Mouse (Mus musculus) heart, embryonic 13.5 days (tissue): ENCODE measurements around the gene Imp4. TPM values are rescaled to one million over a fixed set of nuclear protein-coding genes. Genes with fewer than 3 reads are reported as not detected.
A peak's percentile ranks its signal among the peaks of the same experiment; 100 is the strongest.

Source experiments
- ATAC-seq: fragments of 200-750 bp; cut with Nextera tagmentation; 2 replicates; pipeline ENCODE4 v1.8.0; 2017; ENCODE audit warnings: moderate TSS enrichment; ENCODE audit not compliant: insufficient number of reproducible peaks, low FRiP score, low TSS enrichment; ENCODE audit errors: extremely low read depth
- H3K27ac ChIP-seq: fragments of 300-500 bp; sonication (generic); replicated peaks from 2 replicates; pipeline ENCODE4 v1.5.1; 2015; ENCODE audit warnings: moderate library complexity, mild to moderate bottlenecking, inconsistent platforms
- H3K27me3 ChIP-seq: fragments of 300-500 bp; sonication (generic); replicated peaks from 2 replicates; pipeline ENCODE4 v1.6.1; 2015; ENCODE audit warnings: mild to moderate bottlenecking, inconsistent platforms
- H3K36me3 ChIP-seq: fragments of 300-500 bp; sonication (generic); 2 replicates; pipeline ENCODE4 v1.6.1; 2015; ENCODE audit warnings: mild to moderate bottlenecking, inconsistent platforms
- H3K4me1 ChIP-seq: fragments of 300-500 bp; sonication (generic); 2 replicates; pipeline ENCODE4 v1.6.1; 2015; ENCODE audit warnings: inconsistent platforms
- H3K4me2 ChIP-seq: fragments of 300-500 bp; sonication (generic); 2 replicates; pipeline ENCODE4 v1.6.1; 2015; ENCODE audit warnings: inconsistent platforms, mild to moderate bottlenecking, moderate library complexity
- H3K4me3 ChIP-seq: fragments of 300-500 bp; sonication (generic); 2 replicates; pipeline ENCODE4 v1.5.1; 2015; ENCODE audit warnings: moderate library complexity, mild to moderate bottlenecking, inconsistent platforms
- H3K9ac ChIP-seq: fragments of 300-500 bp; sonication (generic); 2 replicates; pipeline ENCODE4 v1.6.1; 2015; ENCODE audit warnings: inconsistent platforms, mild to moderate bottlenecking, moderate library complexity
- H3K9me3 ChIP-seq: fragments of 300-500 bp; sonication (generic); 2 replicates; pipeline ENCODE4 v1.6.1; 2016; ENCODE audit warnings: inconsistent platforms
- WGBS: fragments of 180-500 bp; shearing (Covaris S2); methylation state at CpG from one replicate; pipeline ENCODE4 v1.1.7; 2015; ENCODE audit warnings: mixed read lengths; 5-methylcytosine and 5-hydroxymethylcytosine counted together
- microRNA-seq: library from miRNA; unstranded; fragments of <30 nt; microRNA quantifications from one replicate; pipeline ENCODE4, GENCODE M21; 2016
- polyA plus RNA-seq: library from polyadenylated mRNA; unstranded; fragments of >200 nt; fragmentation: Nextera tagmentation; extraction: Ambion mirVana; gene quantifications from 2 replicates; pipeline ENCODE4 v1.2.1, GENCODE M21; 2015

The Imp4 gene
- polyA plus RNA-seq, 1 experiment from 2014 or later: 67.7 TPM

DNA sequence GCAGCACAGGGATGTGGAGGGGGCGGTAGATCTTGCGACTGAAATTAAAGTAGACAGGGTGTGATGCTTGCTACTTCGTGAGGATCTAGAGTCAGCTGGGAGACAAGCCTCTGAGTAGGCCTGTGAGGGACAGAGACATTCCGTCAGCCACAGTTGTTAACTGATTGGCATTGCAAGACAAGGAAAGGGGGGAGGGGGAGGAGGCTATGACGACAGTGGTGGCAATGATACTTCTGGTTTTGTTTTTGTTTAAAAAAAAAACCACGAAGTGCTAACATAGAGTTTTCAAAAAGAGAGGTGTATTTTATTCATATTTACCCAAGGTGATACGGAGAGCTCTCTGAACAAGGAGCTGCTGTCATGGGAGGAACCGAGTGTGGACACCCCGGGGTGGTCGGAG lies 44.8 kb downstream of the Imp4 start:
- Histone ChIP-seq H3K4me2 (no peak overlapping the region), H3K36me3 (no peaks in the 10 kb centered on the region), H3K9me3 (no peaks in the 10 kb centered on the region), H3K27ac (no peak overlapping the region), H3K4me3 (no peak overlapping the region), H3K27me3 (peaks cover 10% of the 10 kb centered on the region), H3K9ac (no peak overlapping the region), H3K4me1 (peaks cover 24% of the 10 kb centered on the region)
- WGBS: 52% methylated on average over 10 of the region's 10 CpGs
- no peak for ATAC-seq

- Histone ChIP-seq H3K9me3 (no peaks in the 10 kb centered on the region), H3K4me3 (peak overlapping the region; percentile 44), H3K27ac (no peak overlapping the region), H3K27me3 (peaks cover 10% of the 10 kb centered on the region), H3K4me2 (peak overlapping the region; percentile 74), H3K4me1 (peaks cover 15% of the 10 kb centered on the region), H3K36me3 (no peaks in the 10 kb centered on the region), H3K9ac (peak overlapping the region; percentile 73)
- ATAC-seq: no peak
- 6% methylated on average over 25 of the region's 25 CpGs for WGBS
Measured at GRCm38 (mm10) chr1:34485461-34486188, 46.0 kb downstream of the Imp4 start.

DNA sequence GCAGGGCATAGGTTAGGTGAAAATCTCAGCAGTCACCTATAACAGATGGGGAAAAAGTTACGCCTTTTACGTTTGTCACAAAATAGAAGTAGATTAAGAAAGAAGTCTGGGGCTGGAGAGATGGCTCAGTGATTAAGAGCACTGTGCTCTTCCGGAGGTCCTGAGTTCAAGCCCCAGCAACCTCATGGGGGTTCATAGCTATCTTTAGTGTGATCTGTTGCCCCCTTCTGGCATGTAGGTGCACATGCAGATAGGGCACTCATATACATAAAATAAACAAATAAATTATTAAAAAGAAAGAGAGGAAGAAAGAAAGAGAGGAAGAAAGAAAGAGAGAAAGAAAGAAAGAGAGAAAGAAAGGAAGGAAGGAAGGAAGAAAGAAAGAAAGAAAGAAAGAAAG lies 47.7 kb downstream of the Imp4 start:
- H3K4me2 ChIP-seq: no peak overlapping the region
- H3K27ac ChIP-seq: no peak overlapping the region
- ATAC-seq: no peak
- no peak overlapping the region for H3K4me3 ChIP-seq
- peaks cover 10% of the 10 kb centered on the region for H3K27me3 ChIP-seq
- no peaks in the 10 kb centered on the region; the same call in 1 of the 2 replicates for H3K9me3 ChIP-seq
- H3K9ac ChIP-seq: no peak overlapping the region
- no peaks in the 10 kb centered on the region for H3K36me3 ChIP-seq
- 82% methylated on average over 3 of the region's 3 CpGs for WGBS
- peaks cover 11% of the 10 kb centered on the region for H3K4me1 ChIP-seq

DNA sequence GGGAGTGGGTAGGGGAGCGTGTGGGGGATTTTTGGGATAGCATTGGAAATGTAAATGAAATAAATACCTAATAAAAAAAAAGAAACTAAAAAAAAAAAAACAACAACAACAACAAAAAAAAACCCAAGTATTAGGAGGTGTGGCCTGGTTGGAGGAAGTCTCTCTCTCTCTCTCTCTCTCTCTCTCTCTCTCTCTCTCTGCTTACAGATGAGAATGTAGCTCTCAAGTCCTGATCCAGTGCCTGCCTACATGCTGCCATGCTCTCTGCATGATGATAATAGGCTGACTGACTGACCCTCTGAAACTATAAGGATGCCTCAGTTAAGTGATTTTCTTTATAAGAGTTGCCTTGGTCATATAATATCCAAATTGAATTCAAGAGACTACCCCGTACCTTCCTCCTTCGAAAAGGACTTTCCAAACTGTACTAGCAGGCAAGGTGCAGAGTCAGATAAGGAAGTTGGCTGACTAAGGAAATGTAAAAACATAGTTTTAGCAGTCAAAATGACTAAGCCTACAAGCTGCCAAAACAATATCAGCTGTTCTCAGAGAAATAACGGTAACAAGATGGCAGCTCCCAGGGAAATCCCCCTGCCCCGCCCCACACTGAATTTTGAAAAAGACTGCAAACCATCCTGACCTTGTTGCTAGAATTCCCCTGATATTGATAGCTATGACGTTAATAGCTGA lies 50.3 kb downstream of the Imp4 start:
- H3K4me1 ChIP-seq: peaks cover 5% of the 10 kb centered on the region; the same call in 1 of the 2 replicates
- H3K27me3 ChIP-seq: peaks cover 10% of the 10 kb centered on the region
- H3K9me3 ChIP-seq: no peaks in the 10 kb centered on the region; the same call in 1 of the 2 replicates
- H3K4me3 ChIP-seq: no peak overlapping the region
- no peak overlapping the region for H3K27ac ChIP-seq
- WGBS: 79% methylated on average over 6 of the region's 6 CpGs
- no peak overlapping the region for H3K4me2 ChIP-seq
- H3K36me3 ChIP-seq: no peaks in the 10 kb centered on the region
- H3K9ac ChIP-seq: no peak overlapping the region
- ATAC-seq: no peak

DNA sequence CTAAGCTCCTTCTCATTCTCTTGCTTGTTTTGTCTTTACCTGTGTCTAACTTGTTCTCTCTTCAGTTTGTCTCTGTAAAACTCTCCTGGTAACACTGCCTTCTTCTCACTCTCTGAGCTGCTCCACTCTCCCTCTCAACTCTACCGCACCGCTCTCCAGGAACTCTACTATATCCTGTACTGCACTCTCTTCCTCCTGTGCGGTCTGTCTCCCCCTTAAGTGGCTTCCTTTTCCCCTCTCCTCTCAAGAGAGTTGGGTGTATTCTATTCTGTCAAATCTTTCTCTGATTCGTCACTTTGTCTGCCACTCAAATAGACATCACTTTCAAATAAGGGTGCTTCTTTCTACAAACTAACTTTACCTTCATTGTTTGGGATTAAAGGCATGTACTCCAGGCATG lies 51.8 kb downstream of the Imp4 start:
- Histone ChIP-seq H3K9me3 (no peaks in the 10 kb centered on the region; the same call in 1 of the 2 replicates), H3K4me3 (no peak overlapping the region), H3K9ac (no peak overlapping the region), H3K4me1 (no peaks in the 10 kb centered on the region), H3K36me3 (no peaks in the 10 kb centered on the region), H3K27me3 (no peaks in the 10 kb centered on the region), H3K4me2 (no peak overlapping the region), H3K27ac (no peak overlapping the region)
- WGBS: 82% methylated on average over 4 of the region's 4 CpGs
- no peak for ATAC-seq

Small RNA genes lying within 50 kb of the gene (microRNA-seq; reads per million reads assigned to microRNA genes)
- gene Mir5103: 1.0 reads per million

Other genes with a start within 250 kb of the Imp4 start
- 42.0 and 47.6 TPM in 2 replicates for gene Ccdc115, start 179 bp upstream of the Imp4 start, polyA plus RNA-seq
- gene Ptpn18, start 19.9 kb downstream of the Imp4 start, polyA plus RNA-seq: 15.1 and 15.8 TPM in 2 replicates
- not detected in 2 replicates for gene Prss39, start 58.6 kb downstream of the Imp4 start, polyA plus RNA-seq
- 0.28 TPM in 2 replicates for gene Cfc1, start 95.8 kb downstream of the Imp4 start, polyA plus RNA-seq
- gene Prss40, start 121.1 kb downstream of the Imp4 start, polyA plus RNA-seq: not detected in 2 replicates
- 0.05 TPM in 1 of 2 replicates, not detected in the other for gene Amer3, start 139.8 kb downstream of the Imp4 start, polyA plus RNA-seq